22 mouse cellular contexts compared by ENCODE assay signal in genomic region chr12:74303418-74304294, GRCm38 (mm10). TPM values are rescaled to one million over a fixed set of nuclear protein-coding genes. Genes with fewer than 3 reads are reported as not detected.
DNase-seq lines count a peak whose midpoint lies in the region; ATAC-seq and TF ChIP-seq lines count a peak whose summit lies in the region.
"Had no signal": no experiment of that assay in that cellular context is flagged by ENCODE, and none has a peak within 500 bp of the region (broad histone marks: within the 10 kb centered on the region; RNA-seq: fewer than 3 reads in every experiment).

No protein-coding gene starts in this region.

- no peaks in the 10 kb centered on the region for H3K36me3 ChIP-seq in heart, adult 2 months (ENCODE audit: control insufficient read depth, insufficient read depth, low read length)
- H3K36me3 ChIP-seq in midbrain, postnatal 0 days (ENCODE audit: insufficient read depth, low read length): no peaks in the 10 kb centered on the region
- H3K36me3 ChIP-seq in midbrain, embryonic 14.5 days (ENCODE audit: control insufficient read depth, insufficient read depth, low read length): no peaks in the 10 kb centered on the region
- H3K36me3 ChIP-seq: heart, embryonic 12.5 days; stomach, embryonic 15.5 days had no signal

- 51% methylated on average over 9 of the region's 9 CpGs for whole genome bisulfite sequencing in cerebellum, adult 2 months
- 61% methylated on average over 9 of the region's 9 CpGs for whole genome bisulfite sequencing in heart, adult 2 months
- WGBS in midbrain, postnatal 0 days: 68% methylated on average over 9 of the region's 9 CpGs
- WGBS in midbrain, embryonic 14.5 days: 76% methylated on average over 9 of the region's 9 CpGs

- no peaks in the 10 kb centered on the region for H3K9me3 ChIP-seq in midbrain, postnatal 0 days (ENCODE audit: low read length)
- H3K9me3 ChIP-seq in midbrain, embryonic 14.5 days (ENCODE audit: control insufficient read depth, low read length): no peaks in the 10 kb centered on the region
- H3K9me3 ChIP-seq: heart, embryonic 12.5 days; stomach, embryonic 15.5 days had no signal

- intact Hi-C loops in heart, adult 2 months (cut with DNase I): no loop called here

- H3K27me3 ChIP-seq in cerebellum, adult 2 months (ENCODE audit: control insufficient read depth, insufficient read depth, low read length): no peaks in the 10 kb centered on the region
- H3K27me3 ChIP-seq in heart, adult 2 months (ENCODE audit: control insufficient read depth, insufficient read depth, low read length): no peaks in the 10 kb centered on the region
- H3K27me3 ChIP-seq in midbrain, postnatal 0 days (ENCODE audit: insufficient read depth, low read length): no peaks in the 10 kb centered on the region
- no peaks in the 10 kb centered on the region for H3K27me3 ChIP-seq in midbrain, embryonic 14.5 days (ENCODE audit: control insufficient read depth, insufficient read depth, low read length)
- H3K27me3 ChIP-seq: heart, embryonic 12.5 days; stomach, embryonic 15.5 days had no signal

- H3K4me1 ChIP-seq in cerebellum, adult 2 months (ENCODE audit: control insufficient read depth, insufficient read depth, low read length): peaks cover 12% of the 10 kb centered on the region; the same call in 1 of the 2 replicates
- no peaks in the 10 kb centered on the region for H3K4me1 ChIP-seq in heart, adult 2 months (ENCODE audit: control insufficient read depth, insufficient read depth, low read length)
- H3K4me1 ChIP-seq in midbrain, postnatal 0 days (ENCODE audit: insufficient read depth, low read length): no peaks in the 10 kb centered on the region
- H3K4me1 ChIP-seq in midbrain, embryonic 14.5 days (ENCODE audit: control insufficient read depth, insufficient read depth, low read length): no peaks in the 10 kb centered on the region
- H3K4me1 ChIP-seq: heart, embryonic 12.5 days; stomach, embryonic 15.5 days had no signal

- no peaks in the 10 kb centered on the region for H3K79me2 ChIP-seq in heart, adult 2 months (replicated peaks; ENCODE audit: control insufficient read depth, insufficient read depth, low read length)

- no peak for ATAC-seq in midbrain, postnatal 0 days (ENCODE audit: low FRiP score)
- ATAC-seq in midbrain, embryonic 14.5 days (ENCODE audit: low FRiP score, low TSS enrichment): no peak

- TF ChIP-seq CTCF in cerebellum, adult 2 months (IDR thresholded peaks at IDR 0.05; ENCODE audit: borderline replicate concordance, insufficient read depth, low read depth, low read length): no peak
- no peak for TF ChIP-seq CTCF in heart, adult 2 months (IDR thresholded peaks at IDR 0.05)
- no peak for TF ChIP-seq CTCF in midbrain, postnatal 0 days (IDR thresholded peaks at IDR 0.05)

- no peak overlapping the region for H3K9ac ChIP-seq in heart, adult 2 months (ENCODE audit: low read depth, low read length)
- no peak overlapping the region for H3K9ac ChIP-seq in midbrain, postnatal 0 days (replicated peaks; ENCODE audit: low read length, poor library complexity, severe bottlenecking)
- no peak overlapping the region for H3K9ac ChIP-seq in midbrain, embryonic 14.5 days (replicated peaks; ENCODE audit: low read length)
- H3K9ac ChIP-seq: heart, embryonic 12.5 days; stomach, embryonic 15.5 days had no signal

- no peak overlapping the region for H3K27ac ChIP-seq in cerebellum, adult 2 months (ENCODE audit: insufficient read depth, low read length)
- H3K27ac ChIP-seq in heart, adult 2 months: no peak overlapping the region
- H3K27ac ChIP-seq in midbrain, postnatal 0 days (ENCODE audit: low read depth, low read length): no peak overlapping the region
- no peak overlapping the region for H3K27ac ChIP-seq in midbrain, embryonic 14.5 days (replicated peaks; ENCODE audit: low read depth, low read length)
- H3K27ac ChIP-seq: stomach, embryonic 15.5 days had no signal

- DNase-seq in cerebellum, adult 2 months: peak; percentile 27 to 58
- DNase-seq in cerebellum, adult 11 months: no peak
- peak; percentile 76 for DNase-seq in heart, adult 11 months
- no peak for DNase-seq in heart, adult 2 months
- peak; percentile 19 for DNase-seq in midbrain, postnatal 0 days (ENCODE audit: low spot score)
- DNase-seq in midbrain, embryonic 14.5 days: no peak
- no peak for DNase-seq in adrenal gland, adult 18-20 months (ENCODE audit: low spot score in 2 of 2)
- DNase-seq in kidney, adult 9 months: no peak
- DNase-seq: gastrocnemius, postnatal 10 days; heart, postnatal 36 days; kidney, adult 8-10 months; left cerebral cortex, postnatal 4 days had no signal

- no peak for TF ChIP-seq POLR2A in cerebellum, adult 2 months (IDR thresholded peaks at IDR 0.05; ENCODE audit: borderline replicate concordance, insufficient read depth, low read length)
- TF ChIP-seq POLR2A in heart, adult 2 months (IDR thresholded peaks at IDR 0.05; ENCODE audit: insufficient read depth, low read depth, low read length): no peak

- H3K4me3 ChIP-seq in cerebellum, adult 2 months (replicated peaks; ENCODE audit: insufficient read depth, low read depth, low read length): no peak overlapping the region
- no peak overlapping the region for H3K4me3 ChIP-seq in heart, adult 2 months
- no peak overlapping the region for H3K4me3 ChIP-seq in midbrain, postnatal 0 days (ENCODE audit: low read depth, low read length)
- H3K4me3 ChIP-seq in midbrain, embryonic 14.5 days (replicated peaks; ENCODE audit: low read depth, low read length): no peak overlapping the region
- H3K4me3 ChIP-seq: erythroblast, embryonic 14.5 days; heart, embryonic 12.5 days; stomach, embryonic 15.5 days had no signal

- H3K4me2 ChIP-seq in midbrain, postnatal 0 days (ENCODE audit: low read depth, low read length, poor library complexity, severe bottlenecking): no peak overlapping the region
- H3K4me2 ChIP-seq in midbrain, embryonic 14.5 days (ENCODE audit: low read length): no peak overlapping the region
- H3K4me2 ChIP-seq: heart, embryonic 12.5 days; liver, embryonic 11.5 days; stomach, embryonic 15.5 days had no signal

- no peak for TF ChIP-seq EP300 in heart, adult 2 months (IDR thresholded peaks at IDR 0.05; ENCODE audit: insufficient read depth, low read depth, low read length)

RNA-seq across cellular contexts. Expression of gene Gm11042, which starts 12.5 kb away (rescaled TPM):
- not detected in 2 replicates for polyA plus RNA-seq in cerebellum, adult 2 months (2012; rRNA removed)
- total RNA-seq in heart, adult 2 months (2021): not detected
- not detected in 2 replicates for polyA plus RNA-seq in heart, adult 2 months (2012; rRNA removed)
- not detected in 2 replicates for total RNA-seq in midbrain, postnatal 0 days (2014; rRNA removed)
- not detected in 2 replicates for polyA plus RNA-seq in midbrain, postnatal 0 days (2015; fragmentation: Nextera tagmentation; extraction: Ambion mirVana)
- not detected in 2 replicates for polyA plus RNA-seq in midbrain, embryonic 14.5 days (2014; fragmentation: Nextera tagmentation; extraction: Ambion mirVana)
- not detected for total RNA-seq in adrenal gland, adult 18-20 months (2021)
- total RNA-seq: adrenal gland, postnatal 4 days; gastrocnemius, postnatal 10 days; heart, postnatal 36 days; left cerebral cortex, postnatal 4 days; megakaryocyte progenitor cell, adult 5-6 weeks; monocyte, adult 5-6 weeks had no signal
- polyA plus RNA-seq: erythroblast, embryonic 14.5 days; heart, embryonic 12.5 days; large intestine, adult 2 months; liver, embryonic 11.5 days; lung, embryonic 16.5 days; neural tube, embryonic 14.5 days; stomach, embryonic 15.5 days had no signal

Comparison
In these comparisons a context has a peak if more than half of its experiments do, and no peak if none do; other contexts are left out.
1. DNase-seq: peak in cerebellum, adult 2 months (2 of 2), heart, adult 11 months (single experiment) and midbrain, postnatal 0 days (single experiment); none in cerebellum, adult 11 months (single experiment), heart, adult 2 months (0 of 2), midbrain, embryonic 14.5 days (single experiment), adrenal gland, adult 18-20 months (0 of 2) and kidney, adult 9 months (single experiment).